Mouse (Mus musculus) brain, embryonic 14.5 days (tissue): Measurements from ENCODE around the gene Wwc2.

ENCODE experiments used
- CTCF ChIP-seq: fragments of 200-500 bp; IDR thresholded peaks from 2 replicates; pipeline ENCODE4 v1.5.1; 2012; ENCODE audit warnings: inconsistent platforms, mild to moderate bottlenecking, moderate library complexity, borderline replicate concordance; ENCODE audit not compliant: insufficient read depth, insufficient read length; ENCODE audit errors: extremely low read depth
- POLR2A ChIP-seq: fragments of 200-500 bp; IDR thresholded peaks from 2 replicates; pipeline ENCODE4 v1.6.1; 2012; ENCODE audit warnings: mild to moderate bottlenecking, inconsistent platforms, borderline replicate concordance; ENCODE audit not compliant: poor library complexity, insufficient read depth, insufficient read length, severe bottlenecking; ENCODE audit errors: extremely low read depth

GRCm38 (mm10) chr8:47799438-47799837 lies 191.3 kb downstream of the Wwc2 start:
- TF ChIP-seq CTCF (no peak), POLR2A (no peak)
